Mouse (Mus musculus) ES-Bruce4 (cell line): ENCODE measurements around the gene Gm21988.

Experiments used
- CTCF ChIP-seq: IDR thresholded peaks from one replicate; pipeline ENCODE4 v1.8.1; 2011; ENCODE audit warnings: low read depth, low read length
- EP300 ChIP-seq: IDR thresholded peaks from 2 replicates; pipeline ENCODE4 v1.6.1; 2011; ENCODE audit warnings: low read depth, low read length; ENCODE audit not compliant: insufficient read depth
- POLR2A ChIP-seq: IDR thresholded peaks from one replicate; pipeline ENCODE4 v1.8.1; 2011; ENCODE audit warnings: low read length; ENCODE audit not compliant: insufficient read depth

DNA sequence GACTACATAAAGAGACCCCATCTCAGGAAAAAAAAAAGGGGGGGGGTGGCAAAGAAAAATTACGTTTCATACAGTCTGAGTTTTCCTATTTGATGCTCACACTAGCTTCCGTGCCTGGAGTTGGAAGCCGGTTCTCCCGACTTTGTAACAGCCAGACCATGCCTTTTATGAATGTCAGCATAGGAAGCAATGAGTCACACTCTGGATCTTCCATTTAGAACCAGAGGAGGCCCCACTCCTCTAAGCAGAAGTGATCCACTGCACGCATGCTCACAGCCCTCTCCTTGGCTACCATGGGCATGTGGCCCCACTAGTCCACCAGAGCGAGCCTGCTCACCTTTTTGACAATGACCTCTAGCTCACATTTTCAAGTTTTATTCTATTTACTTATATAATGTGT lies 48.4 kb downstream of the Gm21988 start:
- TF ChIP-seq POLR2A (no peak), CTCF (no peak), EP300 (no peak)
